Mouse (Mus musculus): ENCODE results near the gene Gcdh.
A peak's percentile ranks its signal among the peaks of the same experiment; 100 is the strongest.

Gcdh gene

GRCm38 (mm10) chr8:84893709-84894134, at the start of gene Gcdh:
Gcdh (minus strand) TSS chr8:84893921.
- DNase-seq (ENCODE audit: low read depth), result peak; percentile 92

- no peak for DNase-seq (ENCODE audit: low read depth)
These were observed 44.1 kb upstream of the Gcdh start for GRCm38 (mm10) chr8:84937620-84938485.

GRCm38 (mm10) chr8:84936962-84937546, 43.3 kb upstream of the Gcdh start, which contains the start of gene Mast1:
Mast1 (minus strand) TSS chr8:84937359.
- no peak for DNase-seq (ENCODE audit: low read depth)

GRCm38 (mm10) chr8:84936041-84936961, 42.6 kb upstream of the Gcdh start:
- DNase-seq (ENCODE audit: low read depth), result no peak

GRCm38 (mm10) chr8:84935489-84935888, 41.8 kb upstream of the Gcdh start:
- no peak for DNase-seq (ENCODE audit: low read depth)

- DNase-seq (ENCODE audit: low read depth), result no peak
These were observed 41.1 kb upstream of the Gcdh start for GRCm38 (mm10) chr8:84934860-84935259.

GRCm38 (mm10) chr8:84933767-84934559, 40.2 kb upstream of the Gcdh start:
- no peak for DNase-seq (ENCODE audit: low read depth)

GRCm38 (mm10) chr8:84930582-84930981, 36.9 kb upstream of the Gcdh start:
- no peak for DNase-seq (ENCODE audit: low read depth)

- no peak for DNase-seq (ENCODE audit: low read depth)
These were observed 35.0 kb upstream of the Gcdh start for GRCm38 (mm10) chr8:84928456-84929306.

- DNase-seq (ENCODE audit: low read depth), result no peak
These were observed 33.8 kb upstream of the Gcdh start for GRCm38 (mm10) chr8:84927513-84927912.

GRCm38 (mm10) chr8:84925557-84925956, 31.8 kb upstream of the Gcdh start:
- DNase-seq (ENCODE audit: low read depth), result no peak

GRCm38 (mm10) chr8:84921596-84921995, 27.9 kb upstream of the Gcdh start:
- no peak for DNase-seq (ENCODE audit: low read depth)

GRCm38 (mm10) chr8:84918646-84919045, 24.9 kb upstream of the Gcdh start:
- DNase-seq (ENCODE audit: low read depth), result no peak

GRCm38 (mm10) chr8:84917781-84918180, 24.1 kb upstream of the Gcdh start:
- DNase-seq (ENCODE audit: low read depth), result no peak

GRCm38 (mm10) chr8:84915269-84915668, 21.5 kb upstream of the Gcdh start:
- DNase-seq (ENCODE audit: low read depth), result no peak

- DNase-seq (ENCODE audit: low read depth), result no peak
These were observed 20.2 kb upstream of the Gcdh start for GRCm38 (mm10) chr8:84913960-84914359.

- no peak for DNase-seq (ENCODE audit: low read depth)
These were observed 19.8 kb upstream of the Gcdh start for GRCm38 (mm10) chr8:84913502-84913900.

- DNase-seq (ENCODE audit: low read depth), result no peak
These were observed 19.3 kb upstream of the Gcdh start for GRCm38 (mm10) chr8:84912895-84913501.

GRCm38 (mm10) chr8:84912391-84912790, 18.7 kb upstream of the Gcdh start:
- DNase-seq (ENCODE audit: low read depth), result no peak

GRCm38 (mm10) chr8:84911854-84912253, 18.1 kb upstream of the Gcdh start:
- DNase-seq (ENCODE audit: low read depth), result no peak
